Mouse (Mus musculus): ENCODE data around the gene Pglyrp2.

Gene Pglyrp2

DNA sequence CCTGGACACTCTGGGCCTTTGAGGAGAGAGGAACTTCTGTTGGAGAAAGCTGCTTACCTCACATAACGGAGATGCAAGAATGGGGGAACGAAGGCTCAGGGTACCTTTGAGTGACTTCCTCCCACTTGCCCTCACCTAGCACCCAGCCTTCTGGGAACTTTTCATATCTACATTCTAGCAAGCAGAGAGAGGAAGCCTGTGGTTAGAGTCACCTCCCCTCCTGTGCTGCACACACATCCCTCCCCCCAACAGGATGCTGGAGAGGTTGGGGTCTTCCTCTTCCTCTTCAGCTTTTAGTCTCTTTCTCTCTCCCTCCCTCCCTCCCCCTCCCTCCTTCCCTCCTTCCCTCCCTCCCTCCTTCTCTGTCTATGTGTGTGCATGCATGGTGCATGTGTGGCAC is at the start of gene Pglyrp2:
Gene Pglyrp2, minus strand, starts transcription at position 134 of the 400 bp plus-strand sequence.
- no peak for DNase-seq (ENCODE audit: low spot score)

DNA sequence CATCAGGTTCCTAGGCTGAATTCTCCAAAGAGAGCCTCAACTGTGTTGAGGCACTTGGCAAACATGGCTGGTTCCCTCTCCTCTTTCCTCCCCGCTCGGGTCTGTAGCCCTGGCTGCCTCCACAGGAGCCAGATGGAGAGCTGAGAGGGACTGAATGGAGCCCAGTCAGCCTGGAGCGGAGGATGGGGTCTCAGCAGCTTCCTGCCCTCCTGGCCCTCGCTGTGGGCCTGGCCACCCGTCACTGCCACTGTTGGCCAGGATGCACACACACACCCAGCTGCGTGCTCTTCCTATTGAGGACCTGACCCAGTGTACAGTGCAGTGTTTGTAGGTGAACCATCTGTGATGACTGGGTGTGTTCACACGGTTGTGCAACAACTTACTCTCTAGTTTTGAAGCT is 48.2 kb upstream of the Pglyrp2 start:
- no peak for DNase-seq (ENCODE audit: low spot score)

GRCm38 (mm10) chr17:32470795-32471194 is 46.8 kb upstream of the Pglyrp2 start:
- DNase-seq (ENCODE audit: low spot score): no peak

DNA sequence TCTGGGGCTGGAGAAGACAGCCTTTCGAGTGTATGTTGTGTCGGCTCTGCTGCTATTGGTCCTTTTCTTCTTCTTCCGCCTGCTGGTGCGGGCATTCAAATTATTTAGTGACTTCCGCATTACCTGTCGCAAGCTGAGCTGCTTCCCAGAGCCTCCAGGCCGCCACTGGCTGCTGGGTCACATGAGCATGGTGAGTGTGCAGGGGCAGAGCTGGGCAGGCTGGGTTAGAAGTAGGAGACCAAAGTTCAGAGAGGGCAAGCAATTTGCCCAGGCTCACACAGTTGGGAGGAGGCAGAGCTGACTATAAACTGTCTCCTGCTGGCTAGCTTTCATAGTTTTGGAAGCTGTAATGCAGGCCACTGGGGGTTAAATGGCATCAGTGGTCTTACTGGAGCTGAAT is 44.5 kb upstream of the Pglyrp2 start:
- no peak for DNase-seq (ENCODE audit: low spot score)

DNA sequence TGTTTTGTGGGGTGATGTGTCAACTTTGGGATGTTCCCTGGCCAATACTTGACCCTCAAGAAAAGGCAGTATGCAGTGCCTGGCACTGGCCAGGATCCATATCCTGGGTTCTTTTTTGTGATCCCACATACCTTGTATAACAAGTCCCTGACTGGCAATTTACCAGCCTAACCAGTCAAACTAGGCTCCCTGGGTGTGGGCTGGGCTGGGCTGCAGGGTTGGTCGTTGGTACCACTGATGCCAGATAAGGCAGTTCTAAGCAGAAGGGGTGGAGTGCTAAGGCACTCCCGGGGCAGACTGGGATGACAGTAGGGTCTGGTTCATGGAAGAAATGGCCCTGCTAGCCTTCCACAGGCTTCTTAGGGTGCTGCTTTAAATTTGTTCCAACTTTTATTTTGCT is 31.0 kb upstream of the Pglyrp2 start:
- no peak for DNase-seq (ENCODE audit: low spot score)

DNA sequence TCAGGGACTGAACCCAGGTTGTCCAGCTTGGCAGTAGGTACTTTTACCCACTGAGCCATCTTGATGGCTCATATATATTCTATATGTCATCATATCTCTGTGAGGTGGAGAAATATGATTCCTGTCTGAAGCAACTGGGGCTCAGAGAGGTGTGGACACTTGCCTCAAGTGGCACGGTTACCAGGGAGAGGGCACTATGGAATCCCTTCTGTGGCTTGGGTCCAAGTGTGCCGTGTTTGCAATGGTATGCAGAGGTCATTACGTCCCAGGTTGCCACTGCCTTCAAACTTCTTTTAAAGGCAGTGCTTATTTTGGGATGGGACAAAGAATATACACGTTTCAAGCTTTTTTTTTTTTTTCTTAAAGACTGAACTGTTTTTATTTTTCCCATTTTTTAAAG is 30.2 kb upstream of the Pglyrp2 start:
- DNase-seq (ENCODE audit: low spot score): no peak

GRCm38 (mm10) chr17:32452482-32452881 is 28.5 kb upstream of the Pglyrp2 start, which contains the start of gene Cyp4f39:
Gene Cyp4f39 (plus strand): TSS chr17:32452723.
- DNase-seq (ENCODE audit: low spot score): peak; percentile 64

DNA sequence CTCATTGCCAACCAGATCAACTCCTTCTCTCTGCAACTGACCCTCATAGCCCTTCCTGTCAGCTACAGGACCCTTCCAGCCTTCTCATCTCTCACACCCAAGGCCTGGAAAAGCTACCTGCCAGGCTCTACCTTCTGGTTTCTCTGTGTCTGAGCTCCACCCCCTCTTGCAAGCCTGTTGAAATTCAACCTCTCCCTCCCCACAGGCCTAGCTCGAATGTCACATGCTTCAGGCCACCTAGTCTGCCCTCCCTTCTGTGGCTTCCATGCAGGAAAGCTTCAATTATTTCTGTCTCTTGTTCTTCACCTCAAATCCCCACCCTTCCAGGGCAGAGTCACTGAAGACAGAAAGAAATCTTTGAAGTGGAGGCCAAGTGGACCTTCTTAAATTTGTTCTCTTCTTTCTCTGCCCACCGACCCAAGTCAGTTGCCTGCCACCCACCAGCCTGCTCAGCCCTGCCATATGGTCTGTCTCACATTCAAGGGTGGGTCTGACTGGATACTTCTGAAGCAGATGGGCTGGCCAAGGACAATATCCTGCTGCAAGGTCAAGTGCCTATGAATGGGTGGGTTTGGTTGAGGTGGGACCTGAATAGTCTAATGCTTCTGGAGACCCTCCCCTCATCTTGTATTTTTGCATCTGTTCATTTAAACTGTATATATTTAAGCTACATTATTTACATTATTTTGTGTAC is 27.0 kb upstream of the Pglyrp2 start:
- no peak for DNase-seq (ENCODE audit: low spot score)

DNA sequence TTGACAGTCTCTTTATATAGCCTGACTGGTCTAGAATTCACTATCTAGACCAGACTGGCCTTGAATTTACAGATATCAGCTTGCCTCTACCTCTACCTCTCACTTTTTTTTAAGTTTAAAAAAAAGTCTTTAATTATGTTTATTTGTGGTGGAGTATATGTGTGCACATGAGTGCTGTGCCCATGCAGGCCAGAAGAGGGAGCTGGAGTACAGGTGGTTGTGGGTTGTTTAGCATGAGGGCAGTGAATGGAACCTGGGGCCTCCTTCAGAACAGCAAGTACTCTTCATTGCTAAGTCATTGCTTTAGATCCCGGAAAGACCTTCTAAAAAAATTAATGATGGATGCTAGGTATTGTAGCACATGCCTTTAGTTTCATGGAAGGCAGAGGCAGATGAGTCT is 25.1 kb upstream of the Pglyrp2 start:
- DNase-seq (ENCODE audit: low spot score): no peak

DNA sequence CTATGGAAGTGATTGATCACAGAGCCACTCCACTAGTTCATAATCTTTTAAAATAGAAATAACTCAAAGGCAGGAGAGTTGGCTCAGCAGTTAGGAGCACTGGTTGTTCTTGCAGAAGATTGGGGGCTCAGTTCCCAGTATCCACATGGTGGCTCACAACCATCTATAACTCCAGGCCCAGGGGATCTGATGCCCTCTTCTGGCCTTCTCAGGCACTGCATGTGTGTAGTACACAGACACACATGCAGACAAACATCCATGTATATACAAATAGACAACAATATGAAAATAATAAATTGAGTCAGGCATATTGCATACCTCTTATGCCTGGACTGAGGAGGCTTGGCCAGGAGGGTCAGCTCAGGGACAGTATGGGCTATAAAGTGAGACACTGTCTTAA is 23.2 kb upstream of the Pglyrp2 start:
- no peak for DNase-seq (ENCODE audit: low spot score)

- DNase-seq (ENCODE audit: low spot score): no peak
Observed at GRCm38 (mm10) chr17:32445016-32445415, 21.0 kb upstream of the Pglyrp2 start.

- DNase-seq (ENCODE audit: low spot score): no peak
Observed at GRCm38 (mm10) chr17:32443245-32443644, 19.3 kb upstream of the Pglyrp2 start.

- DNase-seq (ENCODE audit: low spot score): no peak
Observed at GRCm38 (mm10) chr17:32437106-32437505, 13.1 kb upstream of the Pglyrp2 start.

- DNase-seq (ENCODE audit: low spot score): no peak
Observed at GRCm38 (mm10) chr17:32435151-32435550, 11.2 kb upstream of the Pglyrp2 start.

GRCm38 (mm10) chr17:32434324-32434723 is 10.4 kb upstream of the Pglyrp2 start:
- no peak for DNase-seq (ENCODE audit: low spot score)

- DNase-seq (ENCODE audit: low spot score): peak; percentile 54
Observed at GRCm38 (mm10) chr17:32431972-32432371, 8.0 kb upstream of the Pglyrp2 start.

- no peak for DNase-seq (ENCODE audit: low spot score)
Observed at GRCm38 (mm10) chr17:32426610-32427009, 2.6 kb upstream of the Pglyrp2 start.

GRCm38 (mm10) chr17:32420781-32421180 is 3.2 kb downstream of the Pglyrp2 start:
- DNase-seq (ENCODE audit: low spot score): no peak

DNA sequence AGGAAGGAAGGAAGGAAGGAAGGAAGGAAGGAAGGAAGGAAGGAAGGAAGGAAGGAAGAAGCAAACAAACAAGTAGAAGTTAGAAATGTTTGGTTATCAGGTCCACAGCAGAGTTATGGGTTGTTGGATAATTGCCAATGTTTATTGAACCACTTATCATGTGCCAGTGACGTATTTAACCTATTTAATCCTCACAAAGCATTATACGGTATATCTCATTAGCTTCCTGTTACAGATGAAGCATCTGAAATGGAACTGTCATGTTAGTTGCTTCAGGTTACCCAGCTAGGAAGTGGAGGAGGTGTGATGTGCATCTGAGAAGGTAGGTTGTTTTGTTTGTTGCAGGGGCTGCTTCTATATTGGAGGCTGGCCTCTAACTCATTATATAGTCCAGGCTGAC is 4.0 kb downstream of the Pglyrp2 start:
- no peak for DNase-seq (ENCODE audit: low spot score)

DNA sequence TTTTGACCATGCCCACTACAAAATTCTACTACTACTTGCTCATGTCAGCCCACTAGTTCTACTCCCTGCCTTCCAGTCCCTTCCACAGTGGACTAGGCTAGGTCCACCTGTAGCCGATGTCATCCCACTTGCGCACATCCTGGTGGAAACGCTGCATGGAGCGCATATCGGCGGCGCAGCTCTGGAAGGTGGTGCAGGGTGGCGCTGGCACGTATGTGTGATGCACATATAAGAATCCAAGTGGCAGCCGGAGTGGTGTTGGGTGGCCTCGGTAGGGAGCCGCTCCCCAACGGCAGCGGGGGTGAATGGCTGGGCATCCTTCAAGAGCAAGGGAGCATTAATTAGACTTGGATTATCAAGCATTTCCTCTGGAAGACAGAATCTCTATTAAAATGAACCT is 7.2 kb downstream of the Pglyrp2 start:
- no peak for DNase-seq (ENCODE audit: low spot score)

DNA sequence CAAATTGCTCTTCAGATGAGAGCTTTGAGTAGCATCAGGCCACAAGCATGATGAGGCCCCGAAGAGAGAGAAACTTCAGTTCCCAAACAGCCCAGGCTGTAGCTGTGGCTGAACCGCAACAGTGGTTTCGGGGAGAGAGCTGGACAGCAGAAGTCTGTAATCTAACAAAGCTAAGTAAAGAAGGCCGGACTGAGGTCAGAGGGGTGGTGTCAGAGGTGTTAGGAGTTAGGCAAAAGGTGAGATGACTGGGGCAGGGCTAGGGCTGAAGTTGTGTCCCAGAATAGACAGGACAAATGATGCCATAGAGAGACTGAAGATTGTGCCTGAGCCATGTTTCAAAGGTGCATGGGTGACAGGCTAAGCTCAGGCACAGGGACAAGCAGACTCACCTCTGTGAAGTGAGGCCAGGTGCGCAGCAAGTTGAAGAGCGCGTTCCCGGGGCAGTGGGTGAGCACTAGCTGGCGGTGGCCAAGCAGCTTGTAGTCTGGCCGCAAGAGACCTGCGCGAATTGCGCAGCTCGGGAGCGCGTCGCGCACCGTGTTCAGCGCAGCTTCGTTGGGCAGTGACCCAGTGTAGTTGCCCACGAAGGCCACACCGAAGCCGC is 8.4 kb downstream of the Pglyrp2 start:
- no peak for DNase-seq (ENCODE audit: low spot score)

DNA sequence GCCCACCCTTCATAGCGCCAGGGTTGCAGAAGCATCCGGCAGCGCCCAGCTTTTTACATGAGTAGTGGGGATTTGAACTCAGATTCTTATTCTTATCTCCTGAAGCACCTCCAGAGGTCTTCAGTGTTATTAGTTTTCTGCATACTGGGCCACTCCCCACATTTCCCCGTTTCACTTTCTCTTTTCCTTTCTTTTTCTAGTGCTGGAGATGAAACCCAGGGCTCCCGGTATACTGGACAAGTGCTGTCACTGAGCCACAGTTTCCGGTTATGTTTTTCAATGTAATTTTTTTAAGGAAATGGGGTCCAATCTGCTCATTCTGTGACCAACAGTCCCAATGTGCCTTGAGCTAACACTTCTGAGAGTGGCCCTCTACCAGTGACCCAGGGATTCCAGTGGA is 12.1 kb downstream of the Pglyrp2 start:
- no peak for DNase-seq (ENCODE audit: low spot score)

GRCm38 (mm10) chr17:32403417-32403816 is 20.6 kb downstream of the Pglyrp2 start, which contains the start of gene Rasal3:
Gene Rasal3 (minus strand): TSS chr17:32403583.
- DNase-seq (ENCODE audit: low spot score): no peak

DNA sequence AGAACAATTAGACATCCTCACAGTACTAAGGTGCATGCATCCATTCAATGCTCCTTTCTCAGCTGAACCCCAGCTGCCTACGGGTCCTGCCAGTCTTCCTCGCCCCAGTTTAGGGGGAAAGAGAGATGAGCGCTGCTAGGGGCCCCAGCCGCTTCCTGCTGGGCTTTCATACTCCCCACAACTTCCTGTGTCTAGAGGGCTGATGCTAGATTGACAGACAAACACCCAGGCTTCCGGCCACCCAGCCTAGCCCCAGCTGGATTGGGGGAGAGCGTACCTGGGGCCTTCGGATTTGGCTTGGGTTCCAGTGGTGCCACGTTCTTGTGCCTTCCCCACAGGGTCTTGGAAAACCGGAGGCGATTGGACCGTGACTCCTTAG is 21.2 kb downstream of the Pglyrp2 start:
- DNase-seq (ENCODE audit: low spot score): no peak
